Mouse (Mus musculus) left cerebral cortex, adult 9 months (tissue): Measurements from ENCODE around the gene Gm20431.
A peak's percentile ranks its signal among the peaks of the same experiment; 100 is the strongest.
"Not testable (repeated sequence)": the region's sequence is repeated elsewhere in the genome, so short reads cannot be mapped to it uniquely, and the experiment has no call there.

Experiments used
- DNase-seq, 2 experiments: peaks; one replicate each; pipeline ENCODE4 v3.0.0; 2022; ENCODE audit warnings: low spot score in 2 of 2

Gm20431 gene

DNA sequence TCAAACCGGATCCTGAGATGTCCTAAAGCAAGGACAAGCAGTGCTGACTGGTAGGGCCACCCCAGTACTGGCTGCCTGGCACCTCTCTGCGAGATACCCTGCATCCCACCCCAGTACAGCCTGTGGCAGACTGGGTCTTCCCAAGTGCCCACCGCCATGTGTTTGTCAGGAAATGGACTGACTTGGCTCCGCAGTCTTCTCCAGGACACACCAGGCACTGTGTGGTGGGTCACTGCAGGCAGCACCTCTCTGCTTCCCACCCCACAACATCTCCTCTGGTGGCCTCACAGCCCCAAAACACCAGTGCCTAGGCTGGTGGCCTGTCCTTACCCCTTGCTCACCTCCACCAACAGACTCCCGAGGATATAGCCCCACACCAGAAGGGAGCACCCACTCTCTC lies 30.9 kb downstream of the Gm20431 start:
- DNase-seq, result no peak

DNA sequence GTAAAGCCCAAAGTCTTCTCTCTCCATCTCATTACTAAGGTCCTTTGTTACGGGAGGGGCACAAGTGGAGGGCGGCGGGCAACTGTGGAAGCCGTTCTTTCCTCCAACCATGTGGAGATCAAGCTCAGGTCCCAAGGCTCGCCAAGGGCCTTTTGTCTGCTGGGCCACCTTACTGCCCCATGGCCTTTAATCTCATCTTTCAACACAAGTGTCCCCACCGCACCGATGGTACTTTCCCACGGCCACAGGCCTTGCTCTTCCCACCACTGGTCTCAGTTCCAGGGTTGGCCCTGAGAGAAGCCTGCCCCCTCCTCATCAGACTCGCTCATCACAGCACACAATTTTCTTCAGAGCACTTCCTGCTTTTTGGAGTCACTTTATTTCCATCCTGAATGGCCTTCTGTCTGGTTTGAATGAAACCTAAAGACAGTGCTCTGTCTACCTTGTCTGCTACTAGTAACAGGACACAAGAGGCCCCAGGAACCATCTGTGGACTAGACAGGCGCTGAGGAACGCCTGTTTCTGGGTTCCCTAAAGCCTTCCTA lies 31.6 kb downstream of the Gm20431 start:
- DNase-seq, result no peak

DNA sequence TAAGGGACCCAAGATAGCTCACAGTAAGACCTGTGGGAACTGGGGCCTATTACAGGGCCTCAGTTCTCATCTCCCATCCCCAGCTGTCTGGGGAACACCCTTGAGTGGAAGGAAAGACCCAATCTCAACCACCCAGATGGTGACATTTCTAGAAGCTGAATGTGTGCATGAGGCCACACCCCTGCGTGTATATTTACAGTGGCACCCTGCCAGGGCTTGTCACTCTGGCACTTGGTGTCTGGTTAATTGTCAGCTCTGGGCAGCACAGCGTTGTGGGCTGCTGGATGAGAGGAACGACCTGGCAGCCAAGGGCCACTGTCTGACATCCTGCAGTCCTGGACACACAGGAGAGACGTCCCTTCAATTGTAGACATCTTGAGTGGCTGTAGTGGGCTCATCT lies 32.4 kb downstream of the Gm20431 start:
- DNase-seq, result no peak

DNA sequence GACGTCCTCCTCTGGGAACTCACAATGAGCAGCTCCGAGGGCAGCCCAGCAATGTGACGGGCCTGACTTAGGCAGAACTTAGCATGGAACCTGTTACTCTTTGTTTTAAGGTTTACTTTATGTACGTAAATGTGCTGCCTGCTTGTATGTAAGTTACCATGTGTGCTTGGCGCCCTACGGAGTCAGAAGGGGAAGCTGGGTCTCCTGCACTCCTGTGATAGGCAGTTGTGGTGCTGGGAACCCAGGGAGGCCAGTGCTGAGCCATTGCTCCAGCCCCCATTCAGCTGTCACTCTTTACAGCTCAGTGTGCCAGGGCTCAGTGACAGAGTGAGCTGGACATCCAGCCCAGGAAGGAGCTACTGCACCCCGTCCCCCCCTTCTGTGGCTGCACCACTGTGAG lies 34.3 kb downstream of the Gm20431 start:
- no peak for DNase-seq

DNA sequence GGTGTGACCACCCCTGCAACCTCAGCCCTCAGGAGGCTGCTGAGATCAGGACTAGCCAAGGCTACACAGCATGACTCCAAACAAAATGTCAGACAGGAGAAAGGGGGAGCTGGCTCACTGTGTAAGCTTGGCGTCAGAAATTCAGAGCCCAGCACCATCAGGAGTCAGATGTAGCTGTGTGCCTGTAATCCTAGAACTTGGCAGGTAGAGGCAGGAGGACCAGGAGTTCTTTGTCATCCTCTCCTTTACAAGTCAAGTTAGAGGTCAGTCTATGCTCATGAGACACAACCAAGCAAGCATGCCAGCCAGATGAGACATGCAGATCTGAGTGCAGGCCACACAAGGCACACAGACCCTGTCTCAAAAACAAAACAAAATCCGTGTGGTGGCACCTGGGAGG lies 35.6 kb downstream of the Gm20431 start:
- no peak for DNase-seq

DNA sequence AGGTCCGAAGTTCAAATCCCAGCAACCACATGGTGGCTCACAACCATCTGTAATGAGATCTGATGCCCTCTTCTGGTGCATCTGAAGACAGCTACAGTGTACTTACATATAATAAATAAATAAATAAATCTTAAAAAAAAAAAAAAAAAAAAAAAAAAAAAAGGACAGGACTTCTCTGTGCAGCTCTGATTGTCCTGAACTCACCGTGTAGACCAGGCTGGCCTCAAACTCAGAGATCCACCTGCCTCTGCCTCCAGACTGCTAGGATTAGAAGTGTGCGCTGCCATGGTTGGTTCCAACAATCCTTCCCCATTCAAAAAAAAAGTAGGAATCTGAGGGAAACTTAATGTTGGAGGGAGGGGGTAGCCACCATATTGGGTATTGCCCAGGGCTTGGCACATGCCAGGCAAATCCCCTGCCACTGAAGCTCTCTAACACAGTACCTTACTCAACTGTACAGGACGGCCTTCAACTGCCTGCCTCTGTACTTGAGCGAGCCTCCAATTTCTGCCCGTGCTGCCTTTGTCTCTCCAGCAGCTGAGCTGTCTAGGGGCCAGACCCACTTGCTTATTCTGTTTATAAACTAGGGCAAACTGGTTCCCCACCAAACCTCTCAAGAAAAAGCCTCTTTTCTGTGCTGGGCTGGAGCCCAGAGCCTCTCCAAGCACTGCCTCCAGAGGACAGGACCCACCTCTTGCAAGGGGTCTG lies 36.8 kb downstream of the Gm20431 start:
- DNase-seq, result no peak

DNA sequence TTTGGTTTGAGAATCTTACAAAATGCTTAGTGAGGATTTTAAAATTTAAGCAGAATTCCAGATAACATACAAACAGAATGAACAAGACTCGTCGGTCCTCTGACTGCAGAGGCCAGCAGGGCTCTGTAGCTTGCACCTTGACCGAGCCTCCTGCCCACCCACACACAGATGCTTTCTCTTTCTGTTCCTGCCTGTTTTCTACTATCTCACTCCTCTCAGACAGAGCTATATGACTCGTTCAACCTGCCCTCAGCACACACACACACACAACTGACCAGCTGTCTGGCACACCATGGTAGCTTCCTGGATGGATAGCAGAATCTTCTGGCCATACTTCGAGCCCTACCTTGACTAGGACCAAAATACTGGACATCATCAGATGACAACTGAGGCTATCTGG lies 38.3 kb downstream of the Gm20431 start:
- no peak for DNase-seq

DNA sequence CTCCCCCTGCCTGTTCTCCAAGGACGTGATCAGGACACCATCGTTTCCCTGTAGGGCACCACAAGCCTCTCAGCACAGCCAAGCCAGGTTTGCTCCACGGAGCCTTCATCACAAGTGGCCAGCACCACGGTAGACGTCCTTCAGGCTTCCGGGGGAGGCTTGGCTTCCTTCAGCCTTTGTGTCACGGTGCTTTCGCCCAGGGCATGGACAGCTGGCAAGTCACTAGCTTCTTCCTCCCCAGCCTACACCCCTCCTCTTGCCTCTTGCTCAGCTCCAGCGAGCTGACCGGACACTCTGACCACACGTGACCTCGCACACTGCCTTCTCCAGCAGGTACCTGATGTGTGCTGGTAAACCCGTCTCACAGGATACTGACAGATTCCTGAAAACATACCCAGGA lies 38.9 kb downstream of the Gm20431 start:
- DNase-seq, result no peak

DNA sequence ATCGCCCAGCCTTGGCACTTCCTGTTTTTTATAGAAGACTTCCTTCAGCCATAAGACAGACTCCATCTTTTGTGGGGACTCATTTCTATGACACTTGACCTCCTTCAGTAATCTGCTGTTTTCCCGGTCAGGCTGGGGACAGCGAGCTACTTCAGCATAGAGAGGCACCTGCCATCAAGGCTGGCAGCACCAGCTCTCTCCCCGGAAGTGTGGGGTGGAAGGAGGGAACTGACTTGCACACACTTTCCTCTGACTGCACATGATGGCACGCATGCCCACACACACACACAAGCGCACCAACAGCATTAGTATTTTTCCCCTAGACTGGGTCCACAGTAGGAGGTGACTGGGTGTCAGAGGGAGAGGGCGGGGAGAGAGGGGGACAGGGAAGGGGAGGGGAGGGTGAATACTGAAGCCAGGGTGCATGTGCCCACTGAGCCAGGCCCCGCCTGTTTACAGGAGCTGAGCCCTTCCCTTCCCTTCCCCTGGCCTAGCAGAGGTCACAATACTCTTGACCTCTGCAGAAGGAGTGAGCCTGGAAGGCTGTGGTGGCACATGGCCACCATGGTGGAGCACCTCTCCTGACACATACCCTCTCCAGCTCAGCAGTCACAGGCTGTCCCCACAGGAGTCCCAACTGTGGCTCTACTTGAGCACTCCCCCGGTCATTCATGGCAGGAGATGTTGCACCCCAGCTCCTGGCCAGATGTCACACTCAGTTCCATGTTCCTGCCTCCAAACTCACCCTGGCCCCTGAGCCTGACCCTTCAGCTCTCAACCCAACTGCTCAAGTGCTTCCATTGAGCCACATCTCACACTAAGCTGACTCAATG lies 39.8 kb downstream of the Gm20431 start:
- no peak for DNase-seq

DNA sequence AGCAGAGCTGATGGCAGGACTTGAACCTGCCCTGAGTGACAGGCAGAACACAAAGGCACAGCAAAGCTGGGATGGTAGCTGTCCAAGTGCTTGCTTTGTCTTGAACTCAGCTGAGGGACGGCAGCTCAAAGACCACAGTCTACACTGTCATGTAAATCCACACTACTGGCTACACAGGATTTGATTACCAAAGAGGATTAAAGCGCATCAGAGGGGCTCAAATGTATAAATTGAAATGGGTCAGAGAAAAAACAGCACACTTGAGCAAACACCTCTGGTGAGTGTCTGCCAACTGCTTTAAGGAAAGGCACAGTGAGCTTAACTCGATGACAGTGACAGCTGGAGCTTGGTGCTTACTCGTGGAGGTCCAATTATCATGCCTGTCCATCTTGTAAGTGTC lies 43.8 kb downstream of the Gm20431 start:
- DNase-seq, result no peak

DNA sequence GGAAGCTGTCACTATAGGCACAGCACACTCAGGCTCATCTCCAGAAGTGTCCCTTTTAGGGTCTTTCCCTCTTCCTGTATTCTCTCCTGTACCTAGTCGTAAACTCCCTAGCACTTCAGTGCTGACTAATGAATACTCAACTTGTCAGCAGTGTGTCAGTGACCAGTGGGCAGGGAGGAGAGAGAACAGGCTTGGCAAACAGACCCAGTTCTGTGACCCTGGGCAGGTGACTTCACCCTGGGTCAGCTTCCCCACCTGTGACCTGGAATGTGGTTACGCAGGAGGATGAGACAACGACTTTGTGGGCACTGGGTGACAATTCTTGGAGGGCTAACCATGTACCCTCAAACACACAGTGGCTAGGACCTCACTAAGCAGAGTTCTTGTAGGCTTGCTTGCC lies 44.3 kb downstream of the Gm20431 start:
- DNase-seq, result no peak

DNA sequence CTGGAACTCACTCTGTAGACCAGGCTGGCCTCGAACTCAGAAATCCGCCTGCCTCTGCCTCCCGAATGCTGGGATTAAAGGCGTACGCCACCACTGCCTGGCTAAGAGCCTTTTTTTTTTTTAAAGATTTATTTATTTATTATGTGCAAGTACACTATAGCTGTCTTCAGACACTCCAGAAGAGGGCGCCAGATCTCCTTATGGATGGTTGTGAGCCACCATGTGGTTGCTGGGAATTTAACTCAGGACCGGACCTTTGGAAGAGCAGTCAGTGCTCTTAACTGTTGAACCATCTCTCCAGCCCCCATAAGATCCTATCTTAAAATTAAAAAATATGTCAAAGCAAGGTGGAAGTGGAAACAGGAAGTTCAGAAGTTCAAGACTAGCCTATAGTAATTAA lies 48.0 kb downstream of the Gm20431 start:
- DNase-seq, result not testable (repeated sequence)

DNA sequence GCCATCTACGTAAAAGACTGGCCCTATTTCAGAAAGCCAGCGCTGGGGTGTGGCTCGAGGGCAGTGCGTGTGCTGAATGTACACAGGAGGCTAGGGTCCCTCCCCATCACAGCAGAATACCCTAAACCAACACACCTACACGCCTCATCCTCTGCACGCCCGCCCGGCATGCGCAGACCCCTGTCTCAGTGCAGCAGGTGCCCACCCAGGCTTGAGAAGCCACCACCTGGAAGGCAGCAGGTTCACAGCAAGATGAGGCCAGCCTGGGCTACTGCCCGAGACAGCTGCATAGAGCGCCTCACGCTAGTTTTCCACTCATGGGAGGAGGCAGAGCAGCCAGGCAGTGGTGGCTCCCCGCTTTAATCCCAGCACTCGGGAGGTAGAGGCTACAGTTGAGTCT lies 49.2 kb downstream of the Gm20431 start:
- no peak for DNase-seq

DNA sequence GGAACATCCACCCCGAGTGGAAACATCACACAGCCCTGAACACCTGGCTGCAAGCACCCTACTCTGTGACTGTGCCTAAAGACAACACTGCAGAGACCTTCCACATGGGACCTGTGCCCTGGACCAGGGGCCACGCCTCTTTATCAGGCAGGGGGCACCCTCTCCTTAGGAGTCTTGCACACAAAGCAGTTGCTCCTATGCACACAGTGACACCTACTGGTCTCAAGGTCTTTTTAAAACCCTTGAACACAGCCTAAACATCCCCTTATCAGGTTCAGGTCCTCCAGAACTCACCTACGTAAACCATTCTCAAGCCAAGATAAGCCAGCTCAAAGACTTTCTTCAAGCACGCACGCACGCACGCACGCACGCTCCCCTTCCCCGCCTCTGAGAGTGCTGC lies 50.0 kb downstream of the Gm20431 start:
- no peak for DNase-seq

DNA sequence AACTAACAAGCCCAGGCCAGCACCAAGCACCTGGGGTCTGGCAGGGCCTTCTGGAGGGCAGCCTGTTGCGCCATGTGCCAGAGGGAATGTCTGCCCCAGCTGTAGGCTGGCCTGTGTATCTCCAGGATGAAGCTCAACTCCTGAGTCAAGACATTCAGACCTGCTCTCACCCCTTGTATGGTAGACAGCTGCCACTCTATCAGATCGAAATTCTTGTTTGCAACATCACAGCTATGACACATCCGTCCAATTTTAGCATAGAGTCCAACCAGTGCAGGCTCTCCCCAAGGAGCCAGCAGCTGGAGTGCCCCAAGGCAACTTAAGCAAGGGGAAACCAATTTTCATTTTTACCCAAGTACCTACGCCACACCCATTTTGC lies 54.6 kb downstream of the Gm20431 start:
- DNase-seq, result no peak

DNA sequence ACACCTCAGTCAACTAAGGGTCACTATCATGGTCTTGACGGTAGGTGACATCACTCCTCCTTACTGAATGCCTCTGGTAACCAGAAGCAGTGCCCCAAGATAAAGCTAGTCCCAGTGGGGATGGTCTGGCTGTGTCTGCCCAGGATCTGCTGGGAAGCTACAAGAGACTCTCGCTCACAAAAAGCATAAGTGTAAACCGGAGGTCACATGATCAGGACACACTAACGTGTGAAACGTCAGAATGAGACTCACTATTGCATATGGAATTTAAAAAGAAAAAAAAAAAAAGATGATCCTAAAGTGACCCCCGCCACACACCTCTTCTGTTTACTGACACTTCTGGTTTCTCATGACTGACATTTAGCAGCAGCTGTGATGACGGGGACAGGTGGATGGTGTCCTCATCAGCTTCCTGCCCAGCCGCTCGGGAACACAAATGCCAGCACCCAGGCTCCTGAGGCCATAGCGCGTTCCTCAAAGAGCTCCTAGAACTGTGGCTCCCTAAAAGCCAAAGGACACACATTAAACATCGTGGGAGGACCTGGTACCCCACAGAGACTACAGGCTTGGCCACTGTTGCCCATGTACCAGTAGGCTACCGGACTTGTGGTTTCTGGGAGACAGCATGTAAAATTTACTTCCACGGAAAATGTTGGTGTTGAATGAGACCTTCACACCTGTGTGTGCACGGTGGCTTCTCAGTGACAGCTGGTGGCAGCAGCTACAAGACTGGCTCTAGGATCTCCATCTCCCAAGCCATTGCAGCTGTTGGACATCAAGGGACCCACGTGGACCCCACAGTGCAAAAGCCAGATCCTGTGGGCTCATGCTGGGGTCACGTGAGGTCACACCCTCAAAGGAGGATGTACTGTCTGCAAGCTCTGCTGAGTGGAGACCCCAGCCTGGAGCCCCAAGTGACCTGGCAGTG lies 55.2 kb downstream of the Gm20431 start:
- DNase-seq, result no peak

DNA sequence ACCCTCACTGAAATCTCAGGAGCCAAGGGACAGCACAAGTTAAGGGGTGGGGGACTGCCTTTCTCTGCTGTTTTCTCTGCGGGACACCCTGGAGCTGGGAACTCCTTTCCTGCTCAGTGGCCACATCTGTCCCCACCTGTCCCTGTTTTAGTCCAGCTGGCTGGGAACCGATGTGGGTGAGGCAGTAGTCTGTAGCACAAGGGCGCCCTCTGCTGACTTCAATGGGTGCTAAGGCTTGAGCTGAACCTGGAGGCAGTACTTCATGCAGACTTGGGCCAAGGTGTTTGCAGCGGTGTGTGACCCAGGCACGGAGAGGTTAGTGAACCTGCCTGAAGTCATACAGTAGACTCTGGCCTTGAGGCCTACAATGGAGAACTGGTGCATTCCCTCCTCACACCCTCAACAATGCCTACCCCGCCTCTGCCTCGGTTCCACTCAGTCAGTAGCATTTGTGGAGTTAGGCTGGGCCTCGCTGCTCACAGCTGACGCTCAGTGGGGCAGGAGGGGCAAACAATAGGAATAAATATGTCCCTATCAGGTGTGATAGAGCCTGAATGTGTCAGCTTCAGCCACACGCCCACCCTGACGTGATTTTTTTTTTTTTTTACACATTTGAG lies 56.0 kb downstream of the Gm20431 start:
- DNase-seq, result peak; percentile 54 to 92

DNA sequence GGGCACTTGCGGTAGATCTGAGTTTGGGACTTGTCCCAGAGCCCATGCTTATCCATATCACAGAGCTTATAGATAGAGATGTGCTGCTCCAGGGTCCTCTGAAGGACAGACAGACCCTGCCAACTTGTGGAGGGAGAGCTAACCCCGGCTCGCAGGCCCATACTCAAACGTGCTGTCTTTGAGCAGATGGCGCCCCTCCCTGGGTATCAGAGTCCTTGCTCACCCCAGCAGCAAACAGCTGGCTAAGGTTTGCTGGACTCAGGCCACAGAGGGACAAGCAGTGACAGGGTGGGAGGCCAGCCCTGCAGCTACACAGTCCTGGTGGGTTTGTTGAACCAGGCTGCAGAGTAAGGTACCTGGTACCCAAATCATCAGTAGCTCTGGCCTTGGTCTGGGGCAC lies 58.3 kb downstream of the Gm20431 start:
- DNase-seq, result no peak

DNA sequence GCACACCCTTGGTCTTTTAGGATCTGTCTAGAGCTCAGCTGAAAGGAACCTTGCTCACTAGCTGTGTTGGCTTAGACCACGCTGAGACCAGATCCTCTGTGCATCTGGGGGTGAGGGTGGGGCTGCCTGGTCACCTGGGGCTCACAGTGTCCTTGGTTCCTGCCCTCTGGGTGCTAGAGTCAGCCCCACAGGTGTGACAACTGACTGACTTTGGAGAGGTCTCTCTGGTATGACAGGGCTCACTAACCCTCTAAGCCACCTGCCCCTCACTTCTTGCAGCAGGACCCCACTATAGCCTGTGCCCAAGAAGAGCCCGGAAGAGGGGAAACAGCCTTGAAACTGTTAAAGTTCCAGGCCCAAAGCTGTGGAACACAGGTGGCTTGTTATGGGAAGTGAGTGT lies 58.9 kb downstream of the Gm20431 start:
- no peak for DNase-seq

DNA sequence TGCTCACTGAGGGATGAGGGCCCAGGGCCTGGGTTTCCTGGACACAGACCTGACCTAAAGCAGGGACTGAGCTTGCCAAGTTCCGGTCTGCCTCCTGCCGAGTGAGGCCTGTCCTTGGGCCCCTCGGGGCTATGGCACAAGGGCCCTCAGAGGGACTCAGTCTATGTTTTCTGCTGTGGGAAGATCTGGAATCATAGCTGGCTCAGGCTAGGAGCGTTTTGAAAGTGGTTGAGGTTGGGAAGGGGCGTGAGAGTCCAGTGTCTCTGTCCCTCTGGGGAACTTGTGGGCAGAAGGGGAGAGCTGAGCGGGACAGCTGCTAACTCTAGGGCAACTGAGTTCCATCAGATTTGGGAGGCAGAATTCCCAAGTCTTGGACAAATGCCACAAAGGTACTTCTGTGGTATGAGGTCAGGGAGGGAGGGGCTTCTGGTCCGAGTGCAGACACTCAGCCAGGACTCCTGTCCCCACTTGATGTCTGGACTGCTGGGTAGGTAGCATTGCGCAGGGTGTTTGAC lies 60.8 kb downstream of the Gm20431 start:
- DNase-seq, result no peak

DNA sequence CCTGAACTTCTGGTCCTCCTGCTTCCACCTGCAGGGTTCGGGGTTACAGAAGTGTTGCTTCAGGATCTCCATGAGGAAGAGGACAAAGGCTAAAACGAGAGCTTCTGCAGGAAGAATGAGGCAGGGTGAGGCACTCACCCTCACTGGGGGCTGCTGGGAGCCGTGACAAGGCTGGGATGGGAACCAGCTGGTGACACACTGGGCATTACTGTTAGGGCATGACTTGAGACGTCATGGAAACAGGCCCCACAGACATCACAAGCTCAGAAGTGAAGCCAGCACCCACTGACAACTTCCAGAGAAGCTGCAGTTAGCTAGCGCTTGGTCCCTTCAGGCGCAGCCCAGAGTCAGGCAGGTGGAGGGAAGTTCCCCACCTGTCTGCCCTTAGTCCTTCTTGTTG lies 61.4 kb downstream of the Gm20431 start:
- no peak for DNase-seq
